Mouse (Mus musculus): Measurements from ENCODE around the gene Lrp1. TPM values are rescaled to one million over a fixed set of nuclear protein-coding genes. Genes with fewer than 3 reads are reported as not detected.

Gene Lrp1
- polyA plus RNA-seq, 1 experiment, result 269 TPM

GRCm38 (mm10) chr10:127586209-127586608 lies 34.7 kb downstream of the Lrp1 start:
- TF ChIP-seq POLR2A (IDR thresholded peaks at IDR 0.05; ENCODE audit: borderline replicate concordance, extremely low read depth, insufficient read depth, insufficient read length, poor library complexity, severe bottlenecking), result no peak
- TF ChIP-seq CTCF (IDR thresholded peaks at IDR 0.05; ENCODE audit: borderline replicate concordance, extremely low read depth, insufficient read depth, insufficient read length), result no peak
- DNase-seq (ENCODE audit: low read depth), result no peak

GRCm38 (mm10) chr10:127585598-127585997 lies 35.4 kb downstream of the Lrp1 start:
- no peak for DNase-seq (ENCODE audit: low read depth)
- TF ChIP-seq CTCF (IDR thresholded peaks at IDR 0.05; ENCODE audit: borderline replicate concordance, extremely low read depth, insufficient read depth, insufficient read length) (no peak), POLR2A (IDR thresholded peaks at IDR 0.05; ENCODE audit: borderline replicate concordance, extremely low read depth, insufficient read depth, insufficient read length, poor library complexity, severe bottlenecking) (no peak)

- no peak for TF ChIP-seq POLR2A (IDR thresholded peaks at IDR 0.05; ENCODE audit: borderline replicate concordance, extremely low read depth, insufficient read depth, insufficient read length, poor library complexity, severe bottlenecking)
- TF ChIP-seq CTCF (IDR thresholded peaks at IDR 0.05; ENCODE audit: borderline replicate concordance, extremely low read depth, insufficient read depth, insufficient read length), result no peak
- no peak for DNase-seq (ENCODE audit: low read depth)
Measured at GRCm38 (mm10) chr10:127583649-127584048, 37.3 kb downstream of the Lrp1 start.

- no peak for TF ChIP-seq POLR2A (IDR thresholded peaks at IDR 0.05; ENCODE audit: borderline replicate concordance, extremely low read depth, insufficient read depth, insufficient read length, poor library complexity, severe bottlenecking)
- no peak for TF ChIP-seq CTCF (IDR thresholded peaks at IDR 0.05; ENCODE audit: borderline replicate concordance, extremely low read depth, insufficient read depth, insufficient read length)
- no peak for DNase-seq (ENCODE audit: low read depth)
Measured at GRCm38 (mm10) chr10:127581291-127581690, 39.7 kb downstream of the Lrp1 start.

- TF ChIP-seq POLR2A (IDR thresholded peaks at IDR 0.05; ENCODE audit: borderline replicate concordance, extremely low read depth, insufficient read depth, insufficient read length, poor library complexity, severe bottlenecking) (no peak), CTCF (IDR thresholded peaks at IDR 0.05; ENCODE audit: borderline replicate concordance, extremely low read depth, insufficient read depth, insufficient read length) (no peak)
- no peak for DNase-seq (ENCODE audit: low read depth)
Measured at GRCm38 (mm10) chr10:127577982-127578381, 43.0 kb downstream of the Lrp1 start.

GRCm38 (mm10) chr10:127577156-127577555 lies 43.8 kb downstream of the Lrp1 start:
- TF ChIP-seq POLR2A (IDR thresholded peaks at IDR 0.05; ENCODE audit: borderline replicate concordance, extremely low read depth, insufficient read depth, insufficient read length, poor library complexity, severe bottlenecking), result no peak
- no peak for TF ChIP-seq CTCF (IDR thresholded peaks at IDR 0.05; ENCODE audit: borderline replicate concordance, extremely low read depth, insufficient read depth, insufficient read length)
- DNase-seq (ENCODE audit: low read depth), result no peak

GRCm38 (mm10) chr10:127576381-127576961 lies 44.5 kb downstream of the Lrp1 start:
- DNase-seq (ENCODE audit: low read depth), result no peak
- peak; percentile 57; the same call in 1 of the 2 replicates for TF ChIP-seq CTCF (IDR thresholded peaks at IDR 0.05; ENCODE audit: borderline replicate concordance, extremely low read depth, insufficient read depth, insufficient read length)
- no peak for TF ChIP-seq POLR2A (IDR thresholded peaks at IDR 0.05; ENCODE audit: borderline replicate concordance, extremely low read depth, insufficient read depth, insufficient read length, poor library complexity, severe bottlenecking)

GRCm38 (mm10) chr10:127575741-127576140 lies 45.2 kb downstream of the Lrp1 start:
- DNase-seq (ENCODE audit: low read depth), result no peak
- TF ChIP-seq CTCF (IDR thresholded peaks at IDR 0.05; ENCODE audit: borderline replicate concordance, extremely low read depth, insufficient read depth, insufficient read length), result no peak
- TF ChIP-seq POLR2A (IDR thresholded peaks at IDR 0.05; ENCODE audit: borderline replicate concordance, extremely low read depth, insufficient read depth, insufficient read length, poor library complexity, severe bottlenecking), result no peak

- no peak for DNase-seq (ENCODE audit: low read depth)
- no peak for TF ChIP-seq CTCF (IDR thresholded peaks at IDR 0.05; ENCODE audit: borderline replicate concordance, extremely low read depth, insufficient read depth, insufficient read length)
- no peak for TF ChIP-seq POLR2A (IDR thresholded peaks at IDR 0.05; ENCODE audit: borderline replicate concordance, extremely low read depth, insufficient read depth, insufficient read length, poor library complexity, severe bottlenecking)
Measured at GRCm38 (mm10) chr10:127572281-127572680, 48.7 kb downstream of the Lrp1 start.

GRCm38 (mm10) chr10:127570937-127571641 lies 49.9 kb downstream of the Lrp1 start:
- TF ChIP-seq POLR2A (IDR thresholded peaks at IDR 0.05; ENCODE audit: borderline replicate concordance, extremely low read depth, insufficient read depth, insufficient read length, poor library complexity, severe bottlenecking) (no peak), CTCF (IDR thresholded peaks at IDR 0.05; ENCODE audit: borderline replicate concordance, extremely low read depth, insufficient read depth, insufficient read length) (no peak)
- DNase-seq (ENCODE audit: low read depth), result no peak

GRCm38 (mm10) chr10:127570384-127570783 lies 50.6 kb downstream of the Lrp1 start:
- TF ChIP-seq POLR2A (IDR thresholded peaks at IDR 0.05; ENCODE audit: borderline replicate concordance, extremely low read depth, insufficient read depth, insufficient read length, poor library complexity, severe bottlenecking) (no peak), CTCF (IDR thresholded peaks at IDR 0.05; ENCODE audit: borderline replicate concordance, extremely low read depth, insufficient read depth, insufficient read length) (no peak)
- DNase-seq (ENCODE audit: low read depth), result no peak

- peak; percentile 81 for DNase-seq (ENCODE audit: low read depth)
- TF ChIP-seq CTCF (IDR thresholded peaks at IDR 0.05; ENCODE audit: borderline replicate concordance, extremely low read depth, insufficient read depth, insufficient read length) (peak; percentile 83), POLR2A (IDR thresholded peaks at IDR 0.05; ENCODE audit: borderline replicate concordance, extremely low read depth, insufficient read depth, insufficient read length, poor library complexity, severe bottlenecking) (no peak)
Measured at GRCm38 (mm10) chr10:127569450-127569849, 51.5 kb downstream of the Lrp1 start.
